Mouse (Mus musculus): ENCODE results near the gene Vps37b.

Gene Vps37b

GRCm38 (mm10) chr5:124002876-124003275, 29.2 kb downstream of the Vps37b start:
- DNase-seq (ENCODE audit: low read depth, low spot score) = no peak

- no peak for DNase-seq (ENCODE audit: low read depth, low spot score)
Measured at GRCm38 (mm10) chr5:124001274-124001673, 30.8 kb downstream of the Vps37b start.

GRCm38 (mm10) chr5:124000824-124001223, 31.2 kb downstream of the Vps37b start:
- peak; percentile 90 for DNase-seq (ENCODE audit: low read depth, low spot score)

- no peak for DNase-seq (ENCODE audit: low read depth, low spot score)
Measured at GRCm38 (mm10) chr5:123998370-123998769, 33.7 kb downstream of the Vps37b start.

GRCm38 (mm10) chr5:123997811-123998210, 34.3 kb downstream of the Vps37b start:
- no peak for DNase-seq (ENCODE audit: low read depth, low spot score)

- no peak for DNase-seq (ENCODE audit: low read depth, low spot score)
Measured at GRCm38 (mm10) chr5:123997211-123997751, 34.8 kb downstream of the Vps37b start.

GRCm38 (mm10) chr5:123996695-123997094, 35.4 kb downstream of the Vps37b start:
- DNase-seq (ENCODE audit: low read depth, low spot score) = no peak

GRCm38 (mm10) chr5:123996194-123996593, 35.9 kb downstream of the Vps37b start:
- DNase-seq (ENCODE audit: low read depth, low spot score) = no peak

- DNase-seq (ENCODE audit: low read depth, low spot score) = no peak
Measured at GRCm38 (mm10) chr5:123995388-123995787, 36.7 kb downstream of the Vps37b start.

GRCm38 (mm10) chr5:123994468-123994867, 37.6 kb downstream of the Vps37b start:
- no peak for DNase-seq (ENCODE audit: low read depth, low spot score)

GRCm38 (mm10) chr5:123993263-123994036, 38.6 kb downstream of the Vps37b start:
- no peak for DNase-seq (ENCODE audit: low read depth, low spot score)

GRCm38 (mm10) chr5:123992794-123993193, 39.3 kb downstream of the Vps37b start:
- peak; percentile 84 for DNase-seq (ENCODE audit: low read depth, low spot score)

- DNase-seq (ENCODE audit: low read depth, low spot score) = no peak
Measured at GRCm38 (mm10) chr5:123992193-123992637, 39.9 kb downstream of the Vps37b start.

- DNase-seq (ENCODE audit: low read depth, low spot score) = no peak
Measured at GRCm38 (mm10) chr5:123991321-123991720, 40.7 kb downstream of the Vps37b start.

GRCm38 (mm10) chr5:123989941-123990885, 41.9 kb downstream of the Vps37b start:
- peak; percentile 65 for DNase-seq (ENCODE audit: low read depth, low spot score)

GRCm38 (mm10) chr5:123987511-123987910, 44.6 kb downstream of the Vps37b start:
- no peak for DNase-seq (ENCODE audit: low read depth, low spot score)

- no peak for DNase-seq (ENCODE audit: low read depth, low spot score)
Measured at GRCm38 (mm10) chr5:123986925-123987324, 45.1 kb downstream of the Vps37b start.

- DNase-seq (ENCODE audit: low read depth, low spot score) = no peak
Measured at GRCm38 (mm10) chr5:123985434-123985833, 46.6 kb downstream of the Vps37b start.

- DNase-seq (ENCODE audit: low read depth, low spot score) = no peak
Measured at GRCm38 (mm10) chr5:123982838-123983237, 49.2 kb downstream of the Vps37b start.

- DNase-seq (ENCODE audit: low read depth, low spot score) = no peak
Measured at GRCm38 (mm10) chr5:123981250-123981554, 50.9 kb downstream of the Vps37b start.

- DNase-seq (ENCODE audit: low read depth, low spot score) = no peak
Measured at GRCm38 (mm10) chr5:123980521-123981249, 51.4 kb downstream of the Vps37b start.

GRCm38 (mm10) chr5:123979980-123980369, 52.1 kb downstream of the Vps37b start:
- DNase-seq (ENCODE audit: low read depth, low spot score) = no peak

Measured in mesoderm, embryonic 11.5 days (tissue).